Mouse (Mus musculus) cerebellum, postnatal 25 days (tissue): ENCODE measurements around the gene Actr2.
"Not testable (repeated sequence)": the region's sequence is repeated elsewhere in the genome, so short reads cannot be mapped to it uniquely, and the experiment has no call there.

Source experiments
- DNase-seq, 2 experiments: peaks; one replicate each; pipeline ENCODE4 v3.0.0; 2021; ENCODE audit warnings: mixed read lengths in 2 of 2

Gene Actr2

GRCm38 (mm10) chr11:20112741-20113480 is at the start of gene Actr2:
Gene Actr2, minus strand, starts transcription at chr11:20112913.
- peak; percentile 98 to 99 for DNase-seq

- no peak for DNase-seq
Measured at GRCm38 (mm10) chr11:20158879-20159278, 46.2 kb upstream of the Actr2 start.

GRCm38 (mm10) chr11:20153542-20153941 is 40.8 kb upstream of the Actr2 start:
- not testable (repeated sequence) for DNase-seq

- no peak for DNase-seq
Measured at GRCm38 (mm10) chr11:20152107-20152901, 39.6 kb upstream of the Actr2 start.

GRCm38 (mm10) chr11:20151290-20151689 is 38.6 kb upstream of the Actr2 start:
- no peak for DNase-seq

- no peak for DNase-seq
Measured at GRCm38 (mm10) chr11:20149936-20150335, 37.2 kb upstream of the Actr2 start.

GRCm38 (mm10) chr11:20145383-20145782 is 32.7 kb upstream of the Actr2 start:
- no peak for DNase-seq

GRCm38 (mm10) chr11:20144536-20145263 is 32.0 kb upstream of the Actr2 start:
- DNase-seq = no peak

GRCm38 (mm10) chr11:20143687-20144086 is 31.0 kb upstream of the Actr2 start:
- DNase-seq = not testable (repeated sequence)

GRCm38 (mm10) chr11:20142516-20142915 is 29.8 kb upstream of the Actr2 start:
- DNase-seq = no peak

GRCm38 (mm10) chr11:20140286-20140685 is 27.6 kb upstream of the Actr2 start:
- no peak for DNase-seq

GRCm38 (mm10) chr11:20139711-20140110 is 27.0 kb upstream of the Actr2 start:
- DNase-seq = no peak

GRCm38 (mm10) chr11:20138498-20139208 is 25.9 kb upstream of the Actr2 start:
- DNase-seq = no peak

GRCm38 (mm10) chr11:20137872-20138271 is 25.2 kb upstream of the Actr2 start:
- no peak for DNase-seq

GRCm38 (mm10) chr11:20136314-20136713 is 23.6 kb upstream of the Actr2 start:
- no peak for DNase-seq

GRCm38 (mm10) chr11:20134869-20135268 is 22.2 kb upstream of the Actr2 start:
- not testable (repeated sequence) for DNase-seq

GRCm38 (mm10) chr11:20133721-20134120 is 21.0 kb upstream of the Actr2 start:
- DNase-seq = no peak

GRCm38 (mm10) chr11:20132955-20133562 is 20.3 kb upstream of the Actr2 start:
- peak; percentile 70 to 84 for DNase-seq

GRCm38 (mm10) chr11:20126673-20127516 is 14.2 kb upstream of the Actr2 start:
- DNase-seq = no peak

- no peak for DNase-seq
Measured at GRCm38 (mm10) chr11:20125423-20125822, 12.7 kb upstream of the Actr2 start.

GRCm38 (mm10) chr11:20116701-20117100 is 4.0 kb upstream of the Actr2 start:
- DNase-seq = no peak
